ENCODE assay signal across 8 mouse cellular contexts in genomic region chr12:3893335-3893734, GRCm38 (mm10).
A peak's percentile ranks its signal among the peaks of the same experiment; 100 is the strongest.
DNase-seq lines count a peak whose midpoint lies in the region; ATAC-seq lines count a peak whose summit lies in the region.

No protein-coding gene starts in this region.

- H3K4me3 ChIP-seq in kidney, embryonic 15.5 days (replicated peaks): peak overlapping the region; percentile 48
- peak overlapping the region; percentile 48 for H3K4me3 ChIP-seq in embryonic facial prominence, embryonic 14.5 days (ENCODE audit: low read depth, low read length)
- H3K4me3 ChIP-seq in hindbrain, embryonic 16.5 days (ENCODE audit: low read length): no peak overlapping the region
- H3K4me3 ChIP-seq in midbrain, embryonic 15.5 days: peak overlapping the region; percentile 44; the same call in 1 of the 2 replicates

- peak overlapping the region; percentile 51; the same call in 1 of the 2 replicates for H3K9ac ChIP-seq in kidney, embryonic 15.5 days
- peak overlapping the region; percentile 77 for H3K9ac ChIP-seq in embryonic facial prominence, embryonic 14.5 days (ENCODE audit: low read depth, low read length)
- H3K9ac ChIP-seq in hindbrain, embryonic 16.5 days (ENCODE audit: low read depth, low read length): no peak overlapping the region; the same call in 1 of the 2 replicates
- H3K9ac ChIP-seq in midbrain, embryonic 15.5 days: no peak overlapping the region

- WGBS in kidney, embryonic 15.5 days: 43% methylated on average over 6 of the region's 6 CpGs
- WGBS in embryonic facial prominence, embryonic 14.5 days: 37% methylated on average over 6 of the region's 6 CpGs
- WGBS in hindbrain, embryonic 16.5 days: 58% methylated on average over 6 of the region's 6 CpGs
- WGBS in midbrain, embryonic 15.5 days: 56% methylated on average over 6 of the region's 6 CpGs

- H3K27me3 ChIP-seq in kidney, embryonic 15.5 days: no peaks in the 10 kb centered on the region
- no peaks in the 10 kb centered on the region for H3K27me3 ChIP-seq in embryonic facial prominence, embryonic 14.5 days (replicated peaks; ENCODE audit: control insufficient read depth, insufficient read depth, low read length)
- H3K27me3 ChIP-seq in hindbrain, embryonic 16.5 days (replicated peaks; ENCODE audit: control insufficient read depth, insufficient read depth, low read length): no peaks in the 10 kb centered on the region
- no peaks in the 10 kb centered on the region for H3K27me3 ChIP-seq in midbrain, embryonic 15.5 days (replicated peaks)

- H3K9me3 ChIP-seq in kidney, embryonic 15.5 days (replicated peaks): no peaks in the 10 kb centered on the region
- H3K9me3 ChIP-seq in embryonic facial prominence, embryonic 14.5 days (ENCODE audit: control insufficient read depth, low read length): no peaks in the 10 kb centered on the region
- no peaks in the 10 kb centered on the region for H3K9me3 ChIP-seq in hindbrain, embryonic 16.5 days (ENCODE audit: control insufficient read depth, low read length)
- H3K9me3 ChIP-seq in midbrain, embryonic 15.5 days: no peaks in the 10 kb centered on the region

- H3K4me2 ChIP-seq in kidney, embryonic 15.5 days: peak overlapping the region; percentile 75
- peak overlapping the region; percentile 73 for H3K4me2 ChIP-seq in embryonic facial prominence, embryonic 14.5 days (ENCODE audit: low read depth, low read length)
- H3K4me2 ChIP-seq in hindbrain, embryonic 16.5 days (ENCODE audit: low read length): peak overlapping the region; percentile 72
- peak overlapping the region; percentile 78 for H3K4me2 ChIP-seq in midbrain, embryonic 15.5 days

- no peak for ATAC-seq in kidney, embryonic 15.5 days (replicated peaks; ENCODE audit: low FRiP score)
- no peak for ATAC-seq in embryonic facial prominence, embryonic 14.5 days (ENCODE audit: low read depth)
- ATAC-seq in hindbrain, embryonic 16.5 days: no peak
- no peak for ATAC-seq in midbrain, embryonic 15.5 days (replicated peaks)

- peak overlapping the region; percentile 93 for H3K27ac ChIP-seq in kidney, embryonic 15.5 days
- H3K27ac ChIP-seq in embryonic facial prominence, embryonic 14.5 days (replicated peaks; ENCODE audit: low read depth, low read length): no peak overlapping the region
- 0 out of 2 replicates have a peak overlapping the region, but pooled peaks have one; percentile 48 for H3K27ac ChIP-seq in hindbrain, embryonic 16.5 days (ENCODE audit: low read depth, low read length)
- peak overlapping the region; percentile 75; the same call in 1 of the 2 replicates for H3K27ac ChIP-seq in midbrain, embryonic 15.5 days

- no peak for DNase-seq in kidney, postnatal 36 days
- no peak for DNase-seq in embryonic facial prominence, embryonic 14.5 days (ENCODE audit: low spot score)
- no peak for DNase-seq in adrenal gland, postnatal 25 days
- DNase-seq in right cerebral cortex, postnatal 10 days (ENCODE audit: low spot score in 2 of 2): no peak
- DNase-seq in cerebellum, adult 9-10 months: no peak

- peaks cover 62% of the 10 kb centered on the region for H3K4me1 ChIP-seq in kidney, embryonic 15.5 days
- peaks cover 10% of the 10 kb centered on the region for H3K4me1 ChIP-seq in embryonic facial prominence, embryonic 14.5 days (ENCODE audit: control insufficient read depth, insufficient read depth, low read length)
- H3K4me1 ChIP-seq in hindbrain, embryonic 16.5 days (ENCODE audit: control insufficient read depth, insufficient read depth, low read depth, low read length): peaks cover 45% of the 10 kb centered on the region
- peaks cover 59% of the 10 kb centered on the region for H3K4me1 ChIP-seq in midbrain, embryonic 15.5 days

- H3K36me3 ChIP-seq in kidney, embryonic 15.5 days: peaks cover 62% of the 10 kb centered on the region
- H3K36me3 ChIP-seq in embryonic facial prominence, embryonic 14.5 days (ENCODE audit: control insufficient read depth, insufficient read depth, low read length): peaks cover 55% of the 10 kb centered on the region
- H3K36me3 ChIP-seq in hindbrain, embryonic 16.5 days (ENCODE audit: control insufficient read depth, insufficient read depth, low read length): peaks cover 23% of the 10 kb centered on the region
- H3K36me3 ChIP-seq in midbrain, embryonic 15.5 days (replicated peaks): peaks cover 28% of the 10 kb centered on the region

Comparison
In these comparisons a context has a peak if more than half of its experiments do, and no peak if none do; other contexts are left out.
1. H3K9ac ChIP-seq: peak in kidney, embryonic 15.5 days (single experiment) and embryonic facial prominence, embryonic 14.5 days (single experiment); none in hindbrain, embryonic 16.5 days (single experiment) and midbrain, embryonic 15.5 days (single experiment).
2. Peak in every context shown above with its lines, with median percentiles within 50 percentile points of each other: H3K4me2 ChIP-seq.